Mouse (Mus musculus) hindbrain, embryonic 16.5 days (tissue): ENCODE data around the gene E130116L18Rik. TPM values are rescaled to one million over a fixed set of nuclear protein-coding genes. Genes with fewer than 3 reads are reported as not detected.
"Not testable (repeated sequence)": the region's sequence is repeated elsewhere in the genome, so short reads cannot be mapped to it uniquely, and the experiment has no call there.

ENCODE experiments used
- ATAC-seq: fragments of 200-750 bp; cut with Nextera tagmentation; 2 replicates; pipeline ENCODE4 v1.8.0; 2017; ENCODE audit warnings: moderate TSS enrichment, moderate library complexity
- H3K27ac ChIP-seq: fragments of 300-500 bp; sonication (generic); 2 replicates; pipeline ENCODE4 v1.5.1; 2014; ENCODE audit warnings: low read depth, mild to moderate bottlenecking, control low read depth, low read length, moderate library complexity
- H3K27me3 ChIP-seq: fragments of 300-500 bp; sonication (generic); replicated peaks from 2 replicates; pipeline ENCODE4 v1.6.1; 2014; ENCODE audit warnings: low read length; ENCODE audit not compliant: control insufficient read depth, insufficient read depth
- H3K36me3 ChIP-seq: fragments of 300-500 bp; sonication (generic); 2 replicates; pipeline ENCODE4 v1.6.1; 2014; ENCODE audit warnings: mild to moderate bottlenecking, low read length, moderate library complexity, mixed read lengths; ENCODE audit not compliant: control insufficient read depth, insufficient read depth
- H3K4me1 ChIP-seq: fragments of 300-500 bp; sonication (generic); 2 replicates; pipeline ENCODE4 v1.6.1; 2014; ENCODE audit warnings: low read depth, low read length; ENCODE audit not compliant: control insufficient read depth, insufficient read depth
- H3K4me2 ChIP-seq: fragments of 300-500 bp; sonication (generic); 2 replicates; pipeline ENCODE4 v1.6.1; 2014; ENCODE audit warnings: mild to moderate bottlenecking, low read length, control low read depth, moderate library complexity
- H3K4me3 ChIP-seq: fragments of 300-500 bp; sonication (generic); 2 replicates; pipeline ENCODE4 v1.5.1; 2014; ENCODE audit warnings: mild to moderate bottlenecking, low read length, control low read depth, moderate library complexity
- H3K9ac ChIP-seq: fragments of 300-500 bp; sonication (generic); 2 replicates; pipeline ENCODE4 v1.6.1; 2014; ENCODE audit warnings: low read depth, mild to moderate bottlenecking, control low read depth, low read length, moderate library complexity
- H3K9me3 ChIP-seq: fragments of 300-500 bp; sonication (generic); 2 replicates; pipeline ENCODE4 v1.6.1; 2014; ENCODE audit warnings: mild to moderate bottlenecking, low read length, moderate library complexity; ENCODE audit not compliant: control insufficient read depth
- WGBS: fragments of 180-500 bp; shearing (Covaris S2); extraction: QIAGEN DNeasy Blood & Tissue Kit; methylation state at CpG from one replicate; pipeline ENCODE4 v1.1.7; 2014; 5-methylcytosine and 5-hydroxymethylcytosine counted together
- polyA plus RNA-seq: library from polyadenylated mRNA; unstranded; fragments of >200 nt; fragmentation: Nextera tagmentation; extraction: Ambion mirVana; gene quantifications from 2 replicates; pipeline ENCODE4 v1.2.1, GENCODE M21; 2015

Gene E130116L18Rik
- polyA plus RNA-seq, 1 experiment from 2014 or later: not detected

DNA sequence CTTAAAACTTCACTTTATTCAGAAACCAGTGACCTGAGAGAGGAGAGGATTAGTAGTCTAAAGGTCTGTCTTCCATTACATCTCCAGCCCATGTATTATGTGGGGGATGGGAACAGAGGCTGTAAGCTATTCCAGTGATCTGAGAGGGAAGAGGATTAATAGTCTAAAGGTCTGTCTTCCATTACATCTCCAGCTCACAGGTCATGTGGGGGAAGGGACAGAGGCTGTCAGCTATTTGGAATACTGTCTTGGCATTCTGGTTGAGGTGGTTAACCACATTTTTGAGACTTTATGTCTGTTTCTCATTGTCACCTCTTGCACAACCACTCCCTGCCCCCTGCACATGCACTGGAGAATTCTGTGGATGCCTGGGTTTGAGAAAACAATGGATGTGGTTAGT is 35.2 kb downstream of the E130116L18Rik start:
- H3K27me3 ChIP-seq: no peaks in the 10 kb centered on the region
- no peak overlapping the region for H3K27ac ChIP-seq
- ATAC-seq: no peak
- H3K9me3 ChIP-seq: no peaks in the 10 kb centered on the region
- no peak overlapping the region for H3K4me2 ChIP-seq
- H3K4me3 ChIP-seq: no peak overlapping the region
- H3K36me3 ChIP-seq: no peaks in the 10 kb centered on the region
- H3K4me1 ChIP-seq: no peaks in the 10 kb centered on the region
- no peak overlapping the region for H3K9ac ChIP-seq

DNA sequence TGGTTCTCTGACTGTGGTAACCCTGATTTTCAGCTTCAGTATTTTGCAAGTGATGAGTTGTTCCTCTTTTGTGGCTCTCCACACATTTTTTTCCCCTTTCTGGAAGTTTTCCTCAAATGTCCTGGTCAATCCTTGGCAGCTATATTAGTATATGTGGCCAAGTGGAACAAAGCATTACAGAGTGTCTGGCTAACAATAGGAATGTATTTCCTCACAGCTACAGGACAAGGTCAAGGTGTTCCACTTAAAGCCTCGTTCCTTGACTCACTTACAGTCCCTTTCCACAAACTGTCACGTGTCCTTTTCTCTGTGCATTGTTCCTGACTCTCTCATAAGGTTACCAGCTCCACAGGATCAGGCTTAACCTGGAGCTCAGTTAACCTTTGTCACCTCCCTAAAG is 38.4 kb downstream of the E130116L18Rik start:
- Histone ChIP-seq H3K9ac (no peak overlapping the region), H3K4me1 (no peaks in the 10 kb centered on the region), H3K9me3 (no peaks in the 10 kb centered on the region), H3K4me2 (no peak overlapping the region), H3K4me3 (no peak overlapping the region), H3K36me3 (no peaks in the 10 kb centered on the region), H3K27me3 (no peaks in the 10 kb centered on the region), H3K27ac (no peak overlapping the region)
- no peak for ATAC-seq
- WGBS: 47% methylated on average over 2 of the region's 2 CpGs

DNA sequence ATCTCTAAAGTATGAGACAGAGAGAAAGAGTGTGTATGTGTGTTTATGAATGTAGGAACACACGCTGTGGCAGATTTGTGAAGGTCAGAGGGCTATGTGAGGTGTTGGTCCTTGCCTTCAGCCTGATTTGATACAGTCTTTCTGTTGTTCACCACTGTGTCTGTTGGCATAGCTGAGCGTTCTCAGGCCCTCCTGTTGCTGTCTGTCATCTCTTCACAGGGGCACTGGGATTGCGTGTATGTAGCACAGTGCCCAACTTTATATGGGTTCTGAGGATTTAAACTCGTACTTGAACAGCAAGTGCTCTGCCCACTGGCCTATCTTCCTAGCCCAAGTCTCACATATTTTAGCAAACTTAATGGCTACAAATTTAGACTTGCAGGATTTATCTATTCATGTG is 39.4 kb downstream of the E130116L18Rik start:
- Histone ChIP-seq H3K27me3 (no peaks in the 10 kb centered on the region), H3K4me2 (no peak overlapping the region), H3K9ac (no peak overlapping the region), H3K4me3 (no peak overlapping the region), H3K9me3 (0 out of 2 replicates have a peak, but pooled peaks cover 3% of the 10 kb centered on the region), H3K27ac (no peak overlapping the region), H3K4me1 (no peaks in the 10 kb centered on the region), H3K36me3 (no peaks in the 10 kb centered on the region)
- 76% methylated on average over 4 of the region's 4 CpGs for WGBS
- no peak for ATAC-seq

DNA sequence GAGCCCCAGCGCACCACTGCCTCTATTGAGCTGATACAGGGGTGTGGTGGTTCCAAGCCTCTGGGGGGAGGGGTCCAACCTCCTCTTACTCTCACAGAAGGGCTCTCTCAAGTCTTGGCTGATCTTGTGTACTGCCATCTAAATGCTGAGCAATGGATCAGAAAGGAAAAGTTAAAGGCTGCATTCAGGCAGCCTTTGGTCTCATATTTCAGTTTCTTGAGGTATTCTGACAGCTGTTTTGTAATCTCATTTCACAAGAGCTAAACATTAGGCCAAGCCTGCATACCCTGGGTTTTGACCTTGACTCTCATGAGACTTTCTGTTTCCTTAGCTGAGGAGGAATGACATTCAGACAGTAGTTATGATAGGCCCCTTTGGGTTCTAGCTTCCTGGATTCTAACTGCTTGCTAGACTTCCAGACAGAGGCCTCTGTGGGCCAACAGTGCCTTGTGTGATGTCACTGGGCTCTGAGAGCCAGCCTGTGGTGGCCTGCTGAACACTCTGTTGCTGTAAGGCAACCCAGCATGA is 41.9 kb downstream of the E130116L18Rik start, which contains the start of gene Galntl5:
TSS of gene Galntl5 (plus strand) at position 457 of the 528 bp plus-strand sequence.
- no peak within 1 kb of the TSS for H3K4me3 ChIP-seq
- no peak within 1 kb of the TSS for H3K4me2 ChIP-seq
- H3K27me3 ChIP-seq: no peaks in the 10 kb centered on the region
- no peaks in the 10 kb centered on the region for H3K4me1 ChIP-seq
- ATAC-seq: no peak
- 0 out of 2 replicates have a peak, but pooled peaks cover 3% of the 10 kb centered on the region for H3K9me3 ChIP-seq
- WGBS: 88% methylated on average over 1 of the region's 1 CpGs
- no peaks in the 10 kb centered on the region for H3K36me3 ChIP-seq
- H3K9ac ChIP-seq: no peak within 1 kb of the TSS
- H3K27ac ChIP-seq: no peak within 1 kb of the TSS

DNA sequence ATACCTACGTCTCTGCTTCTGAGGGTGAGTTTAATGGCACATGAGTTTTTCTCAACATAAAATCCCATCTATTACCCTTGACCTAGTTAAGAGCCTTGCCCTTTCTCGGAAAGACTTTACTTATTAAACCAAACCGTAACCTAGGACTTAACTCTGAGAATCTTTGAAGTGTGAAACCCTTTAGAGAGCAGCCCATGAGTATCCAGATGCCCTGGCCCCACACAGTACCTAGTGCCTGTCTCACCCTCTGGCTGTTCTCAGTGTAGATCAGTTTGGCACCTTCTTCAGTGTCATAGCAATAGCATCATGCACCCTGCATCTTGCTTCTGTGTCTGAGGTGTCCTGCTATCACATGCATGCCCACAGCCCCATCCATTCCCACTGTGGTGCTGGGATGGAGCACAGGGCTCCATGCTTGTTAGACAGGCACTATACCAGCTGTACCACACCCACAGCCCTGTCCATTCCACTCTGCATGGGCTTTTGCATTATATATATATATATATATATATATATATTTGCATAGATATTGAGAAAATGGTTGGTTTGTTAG is 42.9 kb downstream of the E130116L18Rik start:
- Histone ChIP-seq H3K9me3 (0 out of 2 replicates have a peak, but pooled peaks cover 3% of the 10 kb centered on the region), H3K27ac (no peak overlapping the region), H3K4me3 (no peak overlapping the region), H3K36me3 (no peaks in the 10 kb centered on the region), H3K9ac (no peak overlapping the region), H3K27me3 (no peaks in the 10 kb centered on the region), H3K4me2 (no peak overlapping the region), H3K4me1 (no peaks in the 10 kb centered on the region)
- WGBS: 88% methylated on average over 3 of the region's 3 CpGs
- no peak for ATAC-seq

DNA sequence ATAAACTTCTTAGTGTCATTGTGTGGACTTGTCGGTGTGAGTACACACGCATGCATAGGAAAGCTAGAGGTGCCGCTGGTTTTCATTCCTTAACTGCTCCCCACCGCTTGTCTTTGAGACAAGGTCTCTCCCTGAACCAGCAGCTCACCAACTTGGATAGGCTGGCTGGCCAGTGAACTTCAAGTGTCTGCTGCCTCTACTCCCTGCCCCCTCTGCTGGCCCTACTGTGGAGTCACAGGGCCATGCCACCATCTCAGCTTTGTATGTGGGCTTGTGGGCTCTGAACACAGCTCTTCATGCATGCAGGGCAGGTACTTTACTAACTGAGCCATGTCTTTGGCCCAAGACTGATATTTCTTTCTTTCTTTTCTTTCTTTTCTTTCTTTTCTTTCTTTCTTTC is 43.7 kb downstream of the E130116L18Rik start:
- no peak for ATAC-seq
- WGBS: 95% methylated on average over 4 of the region's 4 CpGs
- 0 out of 2 replicates have a peak, but pooled peaks cover 3% of the 10 kb centered on the region for H3K9me3 ChIP-seq
- no peak overlapping the region for H3K27ac ChIP-seq
- H3K4me1 ChIP-seq: no peaks in the 10 kb centered on the region
- H3K36me3 ChIP-seq: no peaks in the 10 kb centered on the region
- H3K4me2 ChIP-seq: no peak overlapping the region
- no peaks in the 10 kb centered on the region for H3K27me3 ChIP-seq
- H3K4me3 ChIP-seq: no peak overlapping the region
- H3K9ac ChIP-seq: no peak overlapping the region

DNA sequence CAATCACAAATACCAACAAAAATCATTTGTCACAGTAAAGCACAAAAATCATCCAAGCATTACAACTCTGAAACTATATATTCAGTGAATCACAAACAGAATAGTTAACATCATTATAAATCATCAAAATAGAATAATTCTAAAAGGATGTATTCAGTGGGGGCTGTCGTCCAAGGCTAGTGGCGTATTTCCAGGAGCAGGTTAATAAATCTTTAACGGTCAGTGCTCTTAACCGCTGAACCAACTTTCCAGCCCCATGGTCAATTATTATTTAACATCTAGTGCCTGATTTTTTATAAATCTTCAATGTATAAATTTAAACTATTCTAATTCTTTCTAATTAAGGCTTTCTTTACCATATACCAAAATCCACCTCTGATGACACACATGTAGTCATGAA is 44.4 kb downstream of the E130116L18Rik start:
- H3K27ac ChIP-seq, H3K36me3 ChIP-seq, H3K4me1 ChIP-seq, H3K4me2 ChIP-seq, H3K9me3 ChIP-seq, H3K27me3 ChIP-seq, H3K9ac ChIP-seq, H3K4me3 ChIP-seq, ATAC-seq: not testable (repeated sequence)
- WGBS: 84% methylated on average over 4 of the region's 4 CpGs

DNA sequence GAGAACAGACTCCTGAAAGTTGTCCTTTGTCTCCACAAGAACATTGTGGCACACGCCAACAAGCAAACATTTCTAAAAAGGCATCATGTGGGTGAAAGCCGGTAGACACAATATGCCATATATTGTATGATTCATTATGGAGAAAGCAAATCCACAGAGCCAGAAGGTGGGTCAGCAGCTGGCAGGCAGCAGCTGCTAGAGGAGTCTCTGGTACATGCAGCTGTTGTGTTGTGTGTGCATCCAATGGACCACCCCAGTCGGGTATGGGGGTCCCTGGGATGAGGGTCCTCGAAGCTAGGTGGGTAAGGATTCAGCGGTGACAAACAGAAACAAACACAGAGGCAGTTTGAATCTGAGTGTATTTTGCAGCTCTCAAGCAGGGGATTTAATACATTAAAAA is 45.0 kb downstream of the E130116L18Rik start:
- ATAC-seq, H3K4me2 ChIP-seq, H3K36me3 ChIP-seq, H3K4me1 ChIP-seq, H3K9ac ChIP-seq, H3K27ac ChIP-seq, H3K4me3 ChIP-seq, H3K27me3 ChIP-seq, H3K9me3 ChIP-seq: not testable (repeated sequence)
- 90% methylated on average over 5 of the region's 5 CpGs for WGBS
